Mouse (Mus musculus): ENCODE measurements around the gene Fbxl18.

GRCm38 (mm10) chr5:142819385-142820275 lies 75.6 kb downstream of the Fbxl18 start:
- TF ChIP-seq CTCF (IDR thresholded peaks at IDR 0.05 in 2 of 3, conservative IDR thresholded peaks at IDR 0.05 in 1 of 3; ENCODE audit: control insufficient read depth in 1 of 3, insufficient read depth in 1 of 3, low read depth in 2 of 3, low read length in 3 of 3, poor library complexity in 1 of 3, severe bottlenecking in 1 of 3) = no peak
- no peak for TF ChIP-seq MYC (IDR thresholded peaks at IDR 0.05; ENCODE audit: low read depth, low read length)
- TF ChIP-seq NRF1 (IDR thresholded peaks at IDR 0.05; ENCODE audit: insufficient read depth, low read depth, low read length, poor library complexity, severe bottlenecking) = no peak
- no peak for TF ChIP-seq POLR2A (IDR thresholded peaks at IDR 0.05; ENCODE audit: control insufficient read depth in 1 of 2, insufficient read depth in 1 of 2, low read depth in 1 of 2, low read length in 2 of 2, poor library complexity in 1 of 2)
- TF ChIP-seq TBP (IDR thresholded peaks at IDR 0.05; ENCODE audit: low read depth, low read length) = no peak
- TF ChIP-seq ZC3H11A (IDR thresholded peaks at IDR 0.05; ENCODE audit: low read depth, low read length) = no peak
- no peak for TF ChIP-seq USF2 (IDR thresholded peaks at IDR 0.05; ENCODE audit: borderline replicate concordance in 1 of 2, insufficient read depth in 1 of 2, low read depth in 1 of 2, low read length in 2 of 2)
- no peak for TF ChIP-seq EP300 (IDR thresholded peaks at IDR 0.05; ENCODE audit: low read depth in 1 of 2, low read length in 2 of 2)
- no peak for TF ChIP-seq POLR2AphosphoS2 (IDR thresholded peaks at IDR 0.05; ENCODE audit: low read length)
- TF ChIP-seq CHD1 (IDR thresholded peaks at IDR 0.05; ENCODE audit: low read depth, low read length) = no peak
